Mouse (Mus musculus): ENCODE results near the gene Car15.

Gene Car15

GRCm38 (mm10) chr16:17801777-17802455 lies 36.2 kb downstream of the Car15 start:
- no peak for DNase-seq (ENCODE audit: low spot score)

GRCm38 (mm10) chr16:17799584-17799983 lies 38.6 kb downstream of the Car15 start:
- DNase-seq (ENCODE audit: low spot score), result no peak

- no peak for DNase-seq (ENCODE audit: low spot score)
Measured at GRCm38 (mm10) chr16:17798321-17799180, 39.6 kb downstream of the Car15 start.

- no peak for DNase-seq (ENCODE audit: low spot score)
Measured at GRCm38 (mm10) chr16:17797812-17798311, 40.3 kb downstream of the Car15 start.

GRCm38 (mm10) chr16:17796971-17797811 lies 41.0 kb downstream of the Car15 start, which contains the start of gene Scarf2:
Gene Scarf2 (plus strand): TSS chr16:17797282.
- no peak for DNase-seq (ENCODE audit: low spot score)

GRCm38 (mm10) chr16:17796519-17796918 lies 41.6 kb downstream of the Car15 start:
- no peak for DNase-seq (ENCODE audit: low spot score)

- no peak for DNase-seq (ENCODE audit: low spot score)
Measured at GRCm38 (mm10) chr16:17795643-17796042, 42.5 kb downstream of the Car15 start.

GRCm38 (mm10) chr16:17794047-17794446 lies 44.1 kb downstream of the Car15 start:
- no peak for DNase-seq (ENCODE audit: low spot score)

- DNase-seq (ENCODE audit: low spot score), result no peak
Measured at GRCm38 (mm10) chr16:17792728-17793127, 45.4 kb downstream of the Car15 start.

GRCm38 (mm10) chr16:17785337-17785736 lies 52.8 kb downstream of the Car15 start:
- no peak for DNase-seq (ENCODE audit: low spot score)
